Mouse (Mus musculus): ENCODE measurements around the gene Vasp.

Gene Vasp

DNA sequence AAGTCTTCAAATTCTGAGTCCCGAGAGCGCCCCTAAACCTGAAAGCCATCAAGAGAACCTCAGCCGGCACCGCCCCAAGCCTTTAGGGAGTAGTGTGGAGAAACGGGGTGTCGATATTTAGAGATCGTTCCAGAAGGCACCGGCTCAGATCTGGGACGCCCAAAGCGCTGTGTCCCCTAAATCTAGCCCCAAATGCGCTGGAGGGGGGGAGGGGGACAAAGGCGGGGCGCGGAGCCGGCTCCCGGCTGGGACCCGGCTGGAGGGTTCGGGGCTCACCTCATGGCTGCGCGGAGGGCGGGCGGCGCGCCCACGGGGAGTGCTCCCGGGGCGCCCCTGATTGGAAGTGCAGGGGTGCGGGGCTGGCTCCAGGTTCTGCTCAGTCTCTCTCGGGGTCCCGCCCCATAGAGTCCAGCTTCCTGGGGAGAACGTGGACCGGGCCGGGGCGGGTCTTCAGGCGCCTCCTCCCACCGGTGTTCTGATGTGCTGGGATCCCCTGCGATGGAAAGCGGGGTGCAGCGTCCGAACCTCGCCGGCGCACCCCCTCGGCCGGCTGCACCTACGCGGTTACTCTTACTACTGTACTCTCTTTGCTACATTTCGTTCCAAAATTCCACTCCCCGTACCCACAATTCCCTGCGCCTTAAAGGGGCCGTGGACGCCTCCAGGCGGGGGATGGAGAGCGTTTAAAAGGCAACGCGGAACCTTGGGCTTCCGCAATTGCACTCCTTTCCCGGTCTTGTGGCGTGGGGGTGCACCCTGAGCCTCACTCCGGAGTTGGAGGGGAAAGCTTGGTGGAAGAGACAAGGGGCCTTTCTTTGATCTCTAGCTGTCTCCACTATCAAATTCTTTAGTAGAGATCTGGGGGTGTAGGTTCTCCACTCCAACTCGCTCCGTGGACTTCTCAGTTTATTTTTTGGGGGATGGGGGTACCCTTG lies at the start of gene Vasp:
TSS of gene Vasp (minus strand) at position 580 of the 935 bp plus-strand sequence.
- DNase-seq (ENCODE audit: low read depth, low spot score) = peak; percentile 90

DNA sequence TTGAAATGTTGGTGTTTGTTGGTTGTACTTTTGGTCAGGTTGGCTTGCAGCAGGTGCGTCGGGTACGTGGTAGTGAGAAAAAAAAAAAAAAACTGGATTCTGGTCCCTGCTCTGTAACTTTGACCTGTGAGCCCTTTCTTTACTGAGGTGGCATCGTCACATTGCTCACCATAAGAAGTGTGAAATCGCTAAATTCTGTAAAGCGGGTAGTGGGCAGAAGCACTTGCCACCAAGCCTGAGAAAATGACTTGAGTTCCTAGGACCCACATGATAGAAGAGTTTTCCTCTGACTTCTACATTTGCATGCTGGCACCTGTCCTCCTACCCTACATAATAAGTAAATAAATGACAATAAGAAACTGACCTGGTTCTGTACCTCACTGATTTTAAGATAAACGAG lies 49.0 kb upstream of the Vasp start:
- DNase-seq (ENCODE audit: low read depth, low spot score) = no peak

DNA sequence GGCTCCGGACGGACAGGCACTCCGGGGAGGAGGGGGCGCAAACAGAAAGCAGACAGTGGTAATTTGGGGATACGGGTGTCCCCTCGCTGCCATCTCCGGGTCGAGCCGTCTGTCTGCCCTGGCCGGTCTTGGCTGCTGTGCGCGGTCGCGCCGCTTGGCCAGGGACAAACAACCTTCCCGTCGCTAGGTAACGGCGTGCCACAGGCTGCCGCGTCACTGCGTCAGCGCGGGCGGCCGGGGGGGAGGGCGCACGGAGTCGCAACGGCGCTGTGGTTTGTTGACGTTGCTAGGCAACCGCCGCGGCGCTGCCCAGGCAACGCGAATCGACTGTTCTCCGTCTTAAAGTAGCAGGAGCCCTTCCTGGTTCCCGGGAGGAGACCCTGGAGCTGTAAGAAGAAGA lies 48.3 kb upstream of the Vasp start:
- DNase-seq (ENCODE audit: low read depth, low spot score) = peak; percentile 100

DNA sequence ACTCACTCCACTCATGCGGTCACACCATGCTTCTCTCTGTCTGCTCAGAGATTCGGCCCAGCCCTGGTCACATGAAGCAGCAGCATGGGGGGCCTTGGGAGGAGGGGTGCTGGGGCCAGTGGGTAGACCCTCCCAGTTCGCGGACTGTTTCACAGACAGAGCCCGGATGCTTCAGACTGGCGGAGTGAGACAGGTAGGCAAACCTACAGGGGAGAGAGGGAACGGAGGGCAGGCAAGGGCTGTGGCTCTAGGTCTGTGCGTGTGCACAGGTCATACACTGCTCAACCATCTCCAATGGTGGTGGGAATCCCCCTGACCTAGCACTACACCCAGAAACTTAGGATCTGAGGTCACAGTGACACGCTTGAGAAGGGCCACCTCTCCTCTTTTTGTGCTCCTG lies 47.8 kb upstream of the Vasp start:
- DNase-seq (ENCODE audit: low read depth, low spot score) = peak; percentile 86

DNA sequence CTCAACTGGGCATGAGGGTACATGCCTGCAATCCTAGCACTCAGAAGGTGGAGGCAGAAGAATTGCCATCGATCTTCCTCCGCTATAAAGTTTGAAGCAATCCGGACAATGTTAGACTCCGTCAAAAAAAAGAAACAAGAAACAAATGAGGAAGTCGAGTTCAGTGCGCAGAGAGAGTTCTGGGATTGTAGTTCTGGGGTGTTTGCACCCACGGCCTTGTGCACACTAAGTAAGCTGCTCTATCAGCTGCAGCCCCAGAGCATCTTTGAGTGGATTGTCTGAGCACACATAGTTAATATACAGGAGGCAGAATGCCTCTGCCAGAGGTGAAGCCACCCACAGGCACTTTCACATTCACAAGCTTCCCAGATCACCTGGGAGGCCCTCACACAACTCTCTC lies 47.1 kb upstream of the Vasp start:
- peak; percentile 40 for DNase-seq (ENCODE audit: low read depth, low spot score)

DNA sequence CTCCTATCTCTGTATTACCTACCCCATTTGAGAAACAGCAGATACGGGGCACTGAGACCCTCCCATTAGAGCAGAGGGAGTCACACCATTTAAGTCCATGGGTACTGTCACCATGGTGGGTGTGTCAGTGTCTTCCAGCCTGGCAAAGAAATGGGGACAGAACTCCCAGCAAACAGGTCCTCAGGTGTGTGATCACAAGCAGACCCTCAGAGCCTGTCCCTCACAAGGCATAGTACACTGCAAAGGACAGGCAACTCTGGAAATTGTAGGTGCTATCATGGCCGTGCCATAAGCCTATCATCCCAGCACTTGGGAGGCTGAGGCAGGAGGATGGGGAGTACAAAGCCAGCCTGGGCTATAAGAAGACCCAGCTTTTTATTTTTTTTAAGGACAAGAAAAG lies 46.6 kb upstream of the Vasp start:
- no peak for DNase-seq (ENCODE audit: low read depth, low spot score)

DNA sequence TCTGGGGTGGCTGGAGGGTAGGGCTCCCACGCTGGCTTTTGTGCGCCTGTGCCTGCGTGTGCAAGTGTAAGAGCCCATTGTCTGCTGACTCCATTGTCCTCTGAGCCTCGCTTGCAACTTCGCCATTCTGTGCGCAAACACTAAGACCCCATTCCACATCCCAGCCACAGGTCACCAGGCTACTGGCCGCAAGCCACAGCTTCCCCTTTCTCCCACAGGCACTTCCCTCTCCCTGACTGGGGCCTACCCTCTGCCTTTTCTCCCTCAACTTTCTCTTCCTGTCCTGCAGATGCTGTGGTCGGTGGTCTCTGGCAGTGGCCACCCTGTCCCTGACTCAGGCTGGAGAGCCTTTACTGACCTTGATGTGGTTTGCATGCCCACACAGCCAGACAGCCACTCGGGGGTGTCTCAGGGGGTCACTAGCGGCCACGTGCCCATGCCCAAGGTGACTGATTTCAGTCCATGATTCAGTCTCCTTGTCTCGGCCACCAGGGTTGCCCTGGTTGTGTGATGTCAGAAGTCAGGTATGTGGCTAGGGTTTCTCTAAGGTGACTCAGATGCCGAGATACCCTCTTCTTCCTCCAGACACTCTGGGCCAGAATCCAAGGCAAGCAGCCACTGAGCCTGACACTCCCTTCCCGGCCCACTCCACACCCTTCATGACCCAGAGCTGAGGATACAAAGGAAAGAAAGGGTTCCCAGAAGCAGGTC lies 45.0 kb upstream of the Vasp start:
- DNase-seq (ENCODE audit: low read depth, low spot score) = peak; percentile 18

DNA sequence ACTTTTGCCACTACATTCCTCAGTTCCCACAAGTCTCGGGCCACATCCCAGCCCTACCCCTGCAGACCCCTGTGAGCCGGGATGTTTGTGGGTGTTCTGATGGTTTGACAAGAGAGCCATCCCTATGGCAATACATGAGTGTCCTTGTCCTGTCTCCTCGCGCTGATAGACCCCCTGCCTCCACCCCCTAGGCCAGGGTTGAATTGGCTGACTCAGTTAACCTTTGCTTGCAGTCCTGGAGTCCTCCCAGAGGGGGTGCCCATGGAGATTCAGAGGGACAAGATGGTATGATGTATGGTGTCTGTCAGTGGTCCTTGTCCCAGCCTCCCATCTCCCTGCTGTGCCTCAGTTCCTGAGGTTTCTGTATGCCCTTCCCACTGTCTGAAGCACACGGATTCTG lies 42.4 kb upstream of the Vasp start:
- DNase-seq (ENCODE audit: low read depth, low spot score) = no peak

DNA sequence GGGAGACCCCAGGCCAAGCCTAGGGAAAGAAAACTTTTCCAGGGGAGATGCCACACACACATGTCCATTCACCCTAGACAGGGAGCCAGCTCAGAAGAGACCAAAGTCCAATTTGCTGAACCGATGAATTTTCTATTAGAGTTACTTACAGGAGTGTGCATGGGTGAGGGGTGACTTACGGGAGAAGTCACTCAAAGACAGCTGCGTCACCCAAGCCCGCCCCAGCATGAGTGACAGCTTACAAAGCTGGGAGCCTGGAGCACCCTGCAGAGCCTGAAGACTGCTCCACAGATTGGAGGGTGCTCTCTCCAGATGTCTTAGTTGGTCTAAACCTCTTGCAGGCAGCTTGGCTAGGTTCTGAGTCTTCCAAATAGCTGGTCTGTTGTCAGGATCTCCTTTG lies 40.4 kb upstream of the Vasp start:
- peak; percentile 13 for DNase-seq (ENCODE audit: low read depth, low spot score)

DNA sequence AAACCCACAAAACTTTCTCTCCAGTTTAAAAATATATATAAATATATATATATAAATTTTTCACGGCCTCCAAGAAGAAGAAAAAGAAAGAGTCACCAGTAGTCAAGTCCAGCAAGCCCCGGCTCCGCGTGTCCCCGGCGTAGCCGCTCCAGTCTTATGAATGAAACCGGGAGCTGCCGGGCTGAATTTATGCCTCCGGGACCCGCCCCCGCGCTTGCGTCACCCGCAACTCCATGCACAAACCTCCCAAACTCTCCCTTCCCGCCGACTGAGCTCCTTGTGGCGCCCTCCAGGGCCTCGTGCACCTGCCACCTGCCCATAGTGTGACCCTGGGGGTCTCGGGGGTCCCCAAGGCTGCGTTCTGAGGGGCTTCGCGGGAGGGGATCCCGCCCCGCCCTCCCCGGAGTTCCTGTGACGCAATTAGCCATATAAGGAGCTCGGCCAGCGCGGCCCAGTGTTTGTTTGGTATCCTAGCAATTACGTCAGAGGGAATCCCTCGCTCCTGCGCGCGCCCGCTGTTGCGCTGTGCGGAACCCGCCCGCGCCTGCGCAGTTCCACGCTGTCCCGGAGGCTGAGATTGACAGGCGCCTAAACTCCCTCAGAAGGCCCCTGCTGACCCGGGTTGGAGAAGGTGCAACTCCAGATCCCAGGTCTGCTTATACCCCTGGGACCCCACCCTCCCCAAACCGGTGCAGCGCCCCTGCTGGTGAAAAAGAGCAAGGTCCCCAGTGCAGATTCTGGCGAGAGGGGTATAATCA lies 38.4 kb upstream of the Vasp start, which contains the start of gene Fosb:
TSS of gene Fosb (minus strand) at position 168 of the 758 bp plus-strand sequence.
- DNase-seq (ENCODE audit: low read depth, low spot score) = peak; percentile 98

DNA sequence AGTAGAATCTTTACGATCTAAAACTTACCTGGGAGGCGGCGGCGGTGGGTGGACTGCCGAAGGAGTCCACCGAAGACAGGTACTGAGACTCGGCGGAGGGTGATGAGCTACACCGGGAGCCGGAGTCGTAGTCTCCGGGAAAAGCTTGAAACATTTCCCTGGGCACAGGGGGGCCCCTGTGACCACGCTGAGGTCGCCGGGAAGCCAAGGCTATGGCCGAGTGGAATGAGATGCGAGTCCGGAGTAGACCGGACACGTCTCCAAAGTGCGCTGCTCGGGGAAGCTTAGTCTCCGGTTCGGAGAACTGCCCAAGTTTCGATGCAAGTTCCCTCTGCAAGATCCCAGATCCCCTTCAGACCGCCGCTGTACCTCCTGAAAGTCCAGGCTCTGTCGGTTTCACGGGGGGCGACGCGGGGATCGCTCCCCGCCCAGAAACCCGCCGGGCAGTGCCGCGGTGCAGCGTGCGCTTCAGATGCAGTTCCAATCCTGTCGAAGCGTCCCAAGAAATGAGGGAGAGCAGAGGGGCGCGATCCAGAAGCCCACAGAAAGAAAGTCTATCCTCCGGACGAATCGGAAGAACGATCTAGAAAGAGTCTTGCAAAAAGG lies 37.8 kb upstream of the Vasp start:
- DNase-seq (ENCODE audit: low read depth, low spot score) = peak; percentile 64

DNA sequence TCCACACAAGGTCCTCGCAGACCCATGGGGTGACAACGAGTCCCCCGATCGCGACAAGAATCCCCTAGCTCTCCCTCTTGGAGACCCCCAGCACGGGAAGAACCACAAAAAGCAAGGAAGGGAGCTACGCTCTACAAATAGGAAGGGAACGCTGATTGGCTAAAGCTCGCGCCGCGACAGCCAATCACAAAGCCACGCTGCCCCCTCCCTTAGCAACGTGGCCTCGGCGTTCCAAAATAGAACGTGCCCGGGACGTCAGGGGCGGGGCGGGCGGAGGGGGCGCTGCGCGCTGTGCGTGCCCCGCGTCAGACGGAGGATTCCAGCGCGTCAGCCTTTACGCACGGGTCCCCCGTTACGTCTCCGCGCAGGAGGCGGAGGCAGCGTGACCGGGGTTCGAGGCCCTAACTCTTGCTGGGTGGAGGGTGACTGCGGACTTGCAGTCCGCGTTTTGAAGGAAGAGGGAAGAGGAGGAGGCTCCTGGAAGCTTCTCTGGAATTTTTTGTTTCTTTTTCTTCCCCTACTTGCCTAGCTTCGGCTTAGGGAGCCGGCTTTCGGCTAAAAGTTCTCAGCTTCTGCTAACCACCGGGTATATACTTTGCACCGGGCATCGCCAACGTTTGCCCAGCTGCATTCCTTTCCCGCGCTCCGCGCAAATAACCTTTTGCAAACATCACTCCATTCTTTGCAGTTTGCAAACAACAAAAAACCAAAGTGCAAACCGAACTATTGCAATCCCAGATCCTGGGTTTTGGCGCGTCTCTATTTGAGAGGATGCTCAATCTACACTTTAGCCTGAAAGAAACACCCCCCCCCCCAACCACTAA lies 37.0 kb upstream of the Vasp start:
- peak; percentile 96 for DNase-seq (ENCODE audit: low read depth, low spot score)

DNA sequence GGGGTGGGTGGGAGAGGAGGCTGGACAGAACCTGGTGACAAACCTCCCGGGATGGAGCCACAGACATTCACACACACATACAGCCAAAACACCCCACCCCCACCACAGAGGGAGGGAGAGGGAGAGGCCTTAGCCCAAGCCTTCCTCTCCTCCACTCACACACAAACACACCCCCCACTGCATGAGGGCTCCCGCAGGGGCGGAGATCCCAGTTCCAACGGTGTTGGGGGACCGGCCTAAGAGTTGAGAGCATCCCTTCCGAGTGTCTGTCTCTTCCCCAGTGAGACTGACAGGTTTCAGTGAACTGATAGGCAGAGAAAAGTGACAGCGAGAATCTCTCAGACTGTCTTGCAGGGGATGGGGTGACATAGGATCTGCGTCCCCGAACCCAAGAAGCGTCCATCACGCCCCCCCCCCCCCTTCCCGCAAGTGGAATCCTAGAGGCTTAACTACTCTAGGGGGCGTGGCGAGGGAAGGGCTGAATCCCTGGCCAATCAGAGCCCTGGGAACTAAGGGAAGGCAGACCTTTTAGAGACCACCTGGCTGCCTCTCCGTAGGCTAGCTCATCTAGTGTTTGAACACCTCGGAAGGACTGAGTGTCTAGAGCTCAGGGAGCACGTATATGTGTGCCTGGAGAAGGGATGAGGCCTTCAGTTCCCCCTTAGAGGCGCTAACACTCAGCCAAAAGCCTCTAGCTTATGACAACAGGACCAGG lies 36.3 kb upstream of the Vasp start:
- DNase-seq (ENCODE audit: low read depth, low spot score) = peak; percentile 83

DNA sequence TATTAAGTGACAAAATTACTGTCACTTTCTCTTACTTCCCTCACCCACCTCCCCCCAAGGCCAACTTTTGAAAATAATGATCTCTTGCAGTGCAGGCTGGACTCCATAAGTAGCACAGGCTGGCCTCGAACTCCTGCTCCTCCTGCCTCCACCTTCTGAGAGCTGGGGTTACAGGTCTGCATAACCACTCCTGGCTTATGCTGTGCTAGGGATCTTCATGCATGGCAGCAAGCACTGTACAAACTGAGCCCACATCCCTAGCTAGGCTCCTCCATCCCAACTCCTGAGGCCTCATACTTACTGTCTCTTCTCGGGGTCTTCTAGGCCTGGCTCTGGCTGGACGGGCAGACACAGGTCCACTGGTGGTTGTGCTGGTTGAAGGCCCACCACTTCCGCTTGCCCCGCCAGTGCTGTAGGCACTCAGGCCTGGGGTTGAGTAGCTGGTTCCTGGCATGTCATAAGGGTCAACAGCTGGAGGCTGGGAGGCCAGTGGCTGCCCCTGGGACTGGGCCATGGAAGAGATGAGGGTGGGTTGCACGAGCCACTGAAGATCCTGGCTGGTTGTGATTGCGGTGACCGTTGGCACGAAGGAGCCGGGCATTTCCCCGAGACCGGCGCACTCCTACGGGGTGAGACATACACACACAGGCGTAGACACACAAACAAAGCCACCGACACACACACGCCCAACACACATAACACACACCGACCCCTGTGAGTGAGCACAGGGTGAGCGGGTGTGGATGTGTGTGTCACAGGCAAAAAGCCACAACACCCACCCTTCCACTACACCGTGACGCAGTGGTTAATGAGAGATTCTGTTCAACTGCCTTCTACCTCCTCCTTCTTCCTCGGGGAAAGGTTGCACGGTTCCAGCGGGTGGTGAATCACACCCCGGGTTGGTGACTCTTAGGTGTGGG lies 35.5 kb upstream of the Vasp start:
- DNase-seq (ENCODE audit: low read depth, low spot score) = peak; percentile 63

DNA sequence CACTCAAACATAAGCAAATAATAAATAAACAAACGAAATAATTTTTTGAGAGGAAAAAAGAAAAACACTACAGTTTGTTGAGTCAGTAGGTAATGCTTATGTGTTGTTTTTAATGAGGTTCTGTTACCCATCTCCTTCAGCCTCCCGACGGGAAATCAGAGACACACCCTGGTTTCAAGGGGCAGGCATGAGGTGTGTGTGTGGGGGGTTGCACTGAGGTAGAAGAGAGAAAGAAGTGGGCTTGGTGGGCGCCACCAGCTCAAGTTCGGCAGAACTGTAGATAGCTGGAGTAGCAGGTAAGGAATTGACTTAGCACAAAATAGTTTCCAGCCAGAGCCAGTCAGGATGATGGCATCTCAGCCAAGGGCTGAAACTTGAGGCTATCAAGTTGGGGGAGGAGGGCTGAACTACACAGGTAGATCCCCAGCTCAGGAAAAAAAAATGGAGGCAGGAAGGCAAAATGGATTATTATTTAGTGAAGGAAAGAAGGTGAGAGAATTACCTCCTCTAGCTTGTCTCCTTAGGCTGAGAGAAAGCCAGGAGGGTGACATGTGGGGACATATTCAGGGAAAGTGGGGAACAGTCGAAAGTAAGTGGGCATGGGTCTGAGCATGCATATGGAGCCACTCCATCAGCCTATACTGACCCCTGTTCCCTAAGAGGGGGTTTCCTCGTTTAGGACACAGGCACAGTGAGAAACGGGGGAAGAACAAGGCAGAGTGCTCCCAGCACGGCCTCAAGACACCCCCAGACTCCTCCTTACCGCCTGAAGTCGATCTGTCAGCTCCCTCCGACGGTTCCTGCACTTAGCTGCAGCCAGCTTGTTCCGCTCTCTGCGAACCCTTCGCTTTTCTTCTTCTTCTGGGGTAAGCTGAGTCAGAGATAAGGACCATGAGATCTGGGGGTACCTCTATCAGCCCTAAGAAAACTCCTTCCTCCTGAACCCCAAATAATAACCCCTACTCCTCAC lies 34.5 kb upstream of the Vasp start:
- peak; percentile 51 for DNase-seq (ENCODE audit: low read depth, low spot score)

DNA sequence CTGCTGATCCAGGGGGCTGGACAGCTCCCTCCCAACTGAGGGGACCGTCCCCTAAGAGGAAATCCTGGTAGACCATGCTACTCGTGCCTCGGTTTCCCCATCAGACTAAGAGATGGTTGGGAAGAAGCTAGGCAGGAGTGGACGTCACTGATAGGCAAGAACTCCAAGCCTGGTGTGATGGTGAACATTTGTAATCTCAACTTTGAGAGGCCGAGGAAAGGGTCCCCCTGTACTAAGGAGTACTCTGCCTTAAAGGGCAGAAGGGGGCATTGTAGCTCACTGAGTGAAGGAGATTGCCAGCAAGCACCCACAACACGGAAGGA lies 33.8 kb upstream of the Vasp start:
- DNase-seq (ENCODE audit: low read depth, low spot score) = peak; percentile 60

DNA sequence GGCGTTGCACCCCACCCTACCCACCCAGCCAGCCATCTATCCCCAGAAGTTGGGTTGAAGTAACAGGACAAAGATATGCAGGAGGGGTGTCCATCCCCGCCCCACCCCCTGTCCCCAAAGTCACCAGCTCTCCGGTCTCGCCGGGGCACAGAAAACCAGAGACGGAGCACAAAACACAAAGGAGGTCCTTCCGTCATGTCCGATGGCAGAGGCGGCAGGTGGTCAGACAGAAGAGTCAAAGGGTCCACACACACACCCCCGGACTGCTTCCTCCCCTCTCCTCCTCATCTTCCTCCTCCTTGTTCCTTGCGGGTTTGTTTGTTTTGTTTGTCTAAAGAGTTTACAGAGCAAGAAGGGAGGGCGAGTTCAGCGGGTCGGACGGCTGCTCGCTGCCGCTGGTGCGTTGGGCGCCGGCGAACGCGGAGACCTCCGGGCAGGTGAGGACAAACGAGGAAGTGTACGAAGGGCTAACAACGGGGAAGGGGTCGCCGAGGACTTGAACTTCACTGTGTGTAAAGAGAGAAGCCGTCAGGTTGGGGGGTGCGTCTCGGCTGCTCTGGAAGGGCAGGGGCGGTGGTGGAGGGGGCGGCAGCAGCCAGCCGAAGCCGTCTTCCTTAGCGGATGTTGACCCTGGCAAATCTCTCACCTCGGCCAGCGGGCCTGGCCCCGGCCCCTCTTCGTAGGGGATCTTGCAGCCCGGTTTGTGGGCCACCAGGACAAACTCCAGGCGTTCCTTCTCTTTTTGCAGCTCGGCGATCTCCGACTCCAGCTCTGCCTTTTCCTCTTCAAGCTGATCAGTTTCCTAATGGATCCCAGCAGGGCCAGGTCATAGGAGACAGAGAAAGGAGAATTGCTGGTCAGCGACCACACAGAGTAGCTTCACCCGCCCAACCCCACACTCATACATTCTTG lies 33.1 kb upstream of the Vasp start:
- peak; percentile 66 for DNase-seq (ENCODE audit: low read depth, low spot score)

Data from CD4-positive, CD25-positive, alpha-beta regulatory T cell, adult 2 months (primary cell).